Mouse (Mus musculus) midbrain, embryonic 14.5 days (tissue): ENCODE measurements around the gene Bod1. TPM values are rescaled to one million over a fixed set of nuclear protein-coding genes. Genes with fewer than 3 reads are reported as not detected.

Source experiments
- ATAC-seq: fragments of 200-750 bp; cut with Nextera tagmentation; 2 replicates; pipeline ENCODE4 v1.8.0; 2017; ENCODE audit warnings: moderate number of reproducible peaks, moderate library complexity; ENCODE audit not compliant: low FRiP score, low TSS enrichment
- DNase-seq: peaks from one replicate; pipeline ENCODE4 v3.0.0-alpha.2; 2015
- H3K27ac ChIP-seq: fragments of 300-500 bp; sonication (generic); replicated peaks from 2 replicates; pipeline ENCODE4 v1.5.1; 2014; ENCODE audit warnings: mild to moderate bottlenecking, low read depth, low read length, moderate library complexity
- H3K27me3 ChIP-seq: fragments of 300-500 bp; sonication (generic); 2 replicates; pipeline ENCODE4 v1.6.1; 2014; ENCODE audit warnings: low read length, control low read depth, mixed read lengths; ENCODE audit not compliant: control insufficient read depth, insufficient read depth
- H3K36me3 ChIP-seq: fragments of 300-500 bp; sonication (generic); 2 replicates; pipeline ENCODE4 v1.6.1; 2014; ENCODE audit warnings: low read length, control low read depth; ENCODE audit not compliant: control insufficient read depth, insufficient read depth
- H3K4me1 ChIP-seq: fragments of 300-500 bp; sonication (generic); 2 replicates; pipeline ENCODE4 v1.6.1; 2014; ENCODE audit warnings: mild to moderate bottlenecking, antibody characterized with exemption, low read length, control low read depth; ENCODE audit not compliant: control insufficient read depth, insufficient read depth
- H3K4me2 ChIP-seq: fragments of 300-500 bp; sonication (generic); 2 replicates; pipeline ENCODE4 v1.6.1; 2014; ENCODE audit warnings: mild to moderate bottlenecking, low read length, moderate library complexity
- H3K4me3 ChIP-seq: fragments of 300-500 bp; sonication (generic); replicated peaks from 2 replicates; pipeline ENCODE4 v1.5.1; 2014; ENCODE audit warnings: low read depth, low read length
- H3K9ac ChIP-seq: fragments of 300-500 bp; sonication (generic); replicated peaks from 2 replicates; pipeline ENCODE4 v1.6.1; 2014; ENCODE audit warnings: mild to moderate bottlenecking, low read length, moderate library complexity
- H3K9me3 ChIP-seq: fragments of 300-500 bp; sonication (generic); 2 replicates; pipeline ENCODE4 v1.6.1; 2016; ENCODE audit warnings: low read length, control low read depth, mixed read lengths; ENCODE audit not compliant: control insufficient read depth
- WGBS: fragments of 180-500 bp; shearing (Covaris S2); extraction: QIAGEN DNeasy Blood & Tissue Kit; methylation state at CpG from one replicate; pipeline ENCODE4 v1.1.7; 2014; 5-methylcytosine and 5-hydroxymethylcytosine counted together
- polyA plus RNA-seq: library from polyadenylated mRNA; unstranded; fragments of >200 nt; fragmentation: Nextera tagmentation; extraction: Ambion mirVana; gene quantifications from 2 replicates; pipeline ENCODE4 v1.2.1, GENCODE M21; 2014

The Bod1 gene
- polyA plus RNA-seq, 1 experiment from 2014 or later: 168 TPM

DNA sequence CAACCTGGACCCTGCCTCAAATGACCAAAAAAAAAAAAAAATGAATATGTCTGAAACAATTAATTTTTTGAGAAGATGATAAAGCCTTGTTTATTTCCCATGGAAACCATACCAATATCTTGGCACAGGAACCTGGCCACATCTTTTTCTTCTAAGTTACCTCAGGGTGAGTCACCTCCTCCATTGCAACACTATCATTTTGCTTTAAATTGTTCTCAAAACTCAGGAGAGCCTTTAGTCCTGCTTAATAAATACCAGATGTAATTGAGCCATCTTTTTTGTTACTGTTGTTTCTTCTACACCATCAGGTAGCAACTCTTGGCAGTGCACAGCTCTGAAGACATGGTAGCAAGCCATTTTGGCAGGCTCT, 13.9 kb downstream of the Bod1 start:
- Histone ChIP-seq H3K4me2 (no peak overlapping the region), H3K36me3 (peaks cover 20% of the 10 kb centered on the region), H3K27ac (no peak overlapping the region), H3K4me3 (no peak overlapping the region), H3K27me3 (no peaks in the 10 kb centered on the region), H3K4me1 (no peaks in the 10 kb centered on the region), H3K9ac (no peak overlapping the region), H3K9me3 (no peaks in the 10 kb centered on the region)
- DNase-seq (no peak), ATAC-seq (no peak)

DNA sequence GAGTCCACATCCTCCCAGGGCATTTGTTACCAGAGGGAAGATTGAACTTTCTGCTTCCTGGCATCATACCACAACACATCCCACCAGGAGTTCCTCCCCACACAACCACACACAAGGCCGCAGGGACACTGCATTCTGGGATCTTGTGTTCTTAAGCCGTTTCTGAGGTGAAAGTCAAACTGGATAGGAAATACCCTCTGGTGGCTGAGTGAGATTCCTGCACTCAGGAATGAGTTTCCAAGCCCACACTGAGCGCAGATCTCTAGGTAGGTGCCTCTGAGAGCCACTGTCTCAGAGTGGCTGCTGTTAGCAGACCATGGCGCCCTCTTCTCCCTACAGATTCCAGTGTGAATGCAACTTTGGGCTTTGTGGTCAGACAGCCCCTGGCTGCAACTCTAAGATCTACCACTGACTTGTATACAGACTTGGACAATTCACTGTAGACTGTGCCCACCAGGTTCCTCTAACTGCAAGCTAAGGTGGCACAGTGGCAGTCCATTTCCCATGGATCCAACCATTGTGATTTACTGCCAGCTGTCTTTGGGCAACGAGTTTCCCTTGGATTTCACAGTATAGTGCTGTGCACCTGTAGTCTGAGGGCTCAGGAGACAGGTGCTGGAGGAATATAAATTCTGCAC, 14.4 kb downstream of the Bod1 start:
- Histone ChIP-seq H3K4me3 (no peak overlapping the region), H3K27me3 (no peaks in the 10 kb centered on the region), H3K27ac (no peak overlapping the region), H3K4me1 (no peaks in the 10 kb centered on the region), H3K4me2 (no peak overlapping the region), H3K9ac (no peak overlapping the region), H3K36me3 (peaks cover 16% of the 10 kb centered on the region), H3K9me3 (no peaks in the 10 kb centered on the region)
- 74% methylated on average over 5 of the region's 5 CpGs for WGBS
- DNase-seq: no peak
- ATAC-seq: no peak

DNA sequence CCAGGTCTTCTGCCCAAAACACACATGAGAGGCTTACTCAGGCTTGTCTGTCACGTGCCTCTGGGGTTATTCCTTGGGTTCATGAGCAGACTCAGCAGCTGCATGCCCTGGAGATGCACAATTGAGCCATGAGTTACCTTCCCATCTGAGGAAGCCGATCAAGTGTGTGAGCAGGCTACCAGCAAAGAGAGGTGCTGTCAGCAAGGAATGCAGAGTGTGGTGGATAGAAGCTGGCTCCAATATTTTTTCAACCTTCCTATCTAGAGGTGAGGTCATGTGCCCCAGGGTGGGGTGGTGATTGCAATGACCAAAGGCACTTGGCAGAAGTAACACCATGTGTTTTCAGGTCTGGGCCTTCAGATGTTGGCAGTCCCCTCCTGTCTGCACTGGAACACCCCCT, 22.2 kb downstream of the Bod1 start:
- ATAC-seq: no peak
- DNase-seq: no peak
- Histone ChIP-seq H3K4me1 (no peaks in the 10 kb centered on the region), H3K4me2 (no peak overlapping the region), H3K4me3 (no peak overlapping the region), H3K9ac (no peak overlapping the region), H3K9me3 (no peaks in the 10 kb centered on the region), H3K27me3 (no peaks in the 10 kb centered on the region), H3K36me3 (no peaks in the 10 kb centered on the region), H3K27ac (no peak overlapping the region)
- WGBS: 62% methylated on average over 2 of the region's 2 CpGs

DNA sequence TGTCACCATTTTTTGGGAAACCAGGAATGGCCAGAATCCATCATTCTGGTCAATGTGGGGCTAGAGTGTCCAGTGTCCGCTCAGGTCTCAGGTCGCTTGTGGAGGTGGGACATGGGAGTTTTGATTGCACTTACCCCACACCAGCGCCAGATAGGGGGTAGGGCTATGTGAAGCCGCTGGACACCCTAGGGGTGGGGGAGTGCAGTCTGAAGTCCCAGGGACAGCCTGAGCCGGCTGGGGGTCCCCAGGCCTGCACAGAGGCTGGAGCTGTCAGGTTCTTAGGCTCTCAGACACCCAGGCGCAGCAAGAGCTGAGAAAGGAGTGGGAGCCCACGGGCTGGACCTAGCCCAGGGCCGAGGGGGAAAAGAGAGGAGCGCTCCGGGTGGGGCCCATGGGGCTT, 24.4 kb downstream of the Bod1 start:
- peak; percentile 48; the same call in 1 of the 2 replicates for ATAC-seq
- 91% methylated on average over 10 of the region's 10 CpGs for WGBS
- Histone ChIP-seq H3K4me3 (no peak overlapping the region), H3K9me3 (no peaks in the 10 kb centered on the region), H3K27ac (no peak overlapping the region), H3K27me3 (no peaks in the 10 kb centered on the region), H3K4me1 (no peaks in the 10 kb centered on the region), H3K4me2 (no peak overlapping the region), H3K9ac (no peak overlapping the region), H3K36me3 (no peaks in the 10 kb centered on the region)
- no peak for DNase-seq

DNA sequence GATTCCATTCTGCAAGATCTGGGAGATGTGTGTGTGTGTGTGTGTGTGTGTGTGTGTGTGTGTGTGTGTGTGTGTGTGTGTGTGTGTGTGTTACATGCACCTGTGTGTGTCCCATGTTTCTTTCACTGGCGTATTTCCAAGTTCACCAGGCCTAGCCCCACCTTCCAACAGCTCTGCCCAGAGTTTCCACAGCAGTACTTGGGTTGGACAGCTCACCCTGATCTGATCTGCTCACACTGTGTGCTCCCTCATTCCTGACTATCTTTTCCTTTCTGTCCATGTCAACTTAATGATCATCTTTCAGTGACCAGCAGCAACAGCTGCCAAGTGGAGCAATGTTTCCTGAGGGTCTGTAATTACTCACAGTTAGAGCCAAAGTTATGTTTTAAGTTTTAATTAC, 25.1 kb downstream of the Bod1 start:
- DNase-seq: no peak
- WGBS: 77% methylated on average over 1 of the region's 1 CpGs
- no peaks in the 10 kb centered on the region for H3K27me3 ChIP-seq
- H3K36me3 ChIP-seq: no peaks in the 10 kb centered on the region
- no peak overlapping the region for H3K4me2 ChIP-seq
- no peak for ATAC-seq
- H3K27ac ChIP-seq: no peak overlapping the region
- no peaks in the 10 kb centered on the region for H3K4me1 ChIP-seq
- H3K4me3 ChIP-seq: no peak overlapping the region
- H3K9ac ChIP-seq: no peak overlapping the region
- no peaks in the 10 kb centered on the region for H3K9me3 ChIP-seq

DNA sequence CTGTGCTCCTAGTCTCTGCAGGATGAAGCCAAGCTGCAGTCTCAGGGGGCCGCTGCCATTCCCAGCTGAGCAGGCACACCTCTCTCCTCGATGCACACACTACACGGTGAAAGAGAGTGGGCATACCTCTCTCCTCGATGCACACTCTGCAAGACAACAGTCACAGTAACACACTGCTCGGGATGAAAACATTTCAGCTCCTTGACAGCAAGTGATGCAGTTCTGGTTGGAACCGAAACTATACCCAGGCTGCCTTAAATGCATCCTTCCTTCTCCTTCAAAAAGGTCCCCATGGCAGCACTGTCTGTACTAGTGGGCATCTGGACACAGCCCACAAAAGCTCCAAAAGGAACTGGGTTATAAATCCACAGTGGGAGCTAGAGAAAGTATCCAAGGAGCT, 28.6 kb downstream of the Bod1 start:
- DNase-seq (no peak), ATAC-seq (no peak)
- 80% methylated on average over 6 of the region's 6 CpGs for WGBS
- Histone ChIP-seq H3K36me3 (no peaks in the 10 kb centered on the region), H3K9ac (no peak overlapping the region), H3K4me1 (no peaks in the 10 kb centered on the region), H3K4me2 (no peak overlapping the region), H3K27me3 (no peaks in the 10 kb centered on the region), H3K27ac (no peak overlapping the region), H3K4me3 (no peak overlapping the region), H3K9me3 (no peaks in the 10 kb centered on the region)

DNA sequence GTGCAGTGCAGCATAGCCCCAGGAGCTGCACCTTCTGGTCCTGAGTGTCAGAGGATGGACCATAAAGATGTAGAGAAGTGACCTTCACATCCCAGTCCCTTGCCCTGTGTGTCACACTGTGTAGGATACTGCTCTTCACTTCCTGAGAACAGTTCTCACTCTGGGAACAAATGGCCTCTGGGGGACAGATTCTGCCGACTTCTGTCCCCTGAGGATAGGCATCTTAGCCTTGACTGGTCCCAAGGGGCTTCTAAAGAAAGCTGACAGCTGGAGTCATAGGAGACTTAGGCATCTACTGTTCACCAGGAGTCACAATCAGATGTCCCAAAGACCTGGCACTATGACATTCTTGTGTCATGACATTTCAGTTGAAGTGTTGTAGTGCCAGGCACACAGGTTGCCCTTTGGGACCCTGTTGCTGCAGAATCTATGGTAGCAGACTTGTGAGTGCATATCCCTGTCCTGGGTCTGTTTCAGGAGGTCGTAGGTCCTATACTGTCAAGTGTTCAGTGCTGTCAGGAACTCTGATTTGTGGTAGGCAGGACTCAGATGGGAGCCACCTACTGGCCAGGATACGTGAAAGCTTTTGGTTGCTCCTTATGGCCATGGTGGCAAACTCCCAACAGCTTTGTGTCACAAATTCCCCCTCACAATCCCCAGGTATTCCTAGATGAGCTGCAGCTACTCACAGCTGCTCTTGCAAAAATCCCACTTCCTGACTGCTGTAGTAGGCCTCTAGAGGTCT, 30.4 kb downstream of the Bod1 start:
- DNase-seq (peak; percentile 15), ATAC-seq (no peak)
- no peaks in the 10 kb centered on the region for H3K4me1 ChIP-seq
- H3K9me3 ChIP-seq: no peaks in the 10 kb centered on the region
- H3K36me3 ChIP-seq: no peaks in the 10 kb centered on the region
- H3K4me3 ChIP-seq: no peak overlapping the region
- no peaks in the 10 kb centered on the region for H3K27me3 ChIP-seq
- H3K27ac ChIP-seq: no peak overlapping the region
- no peak overlapping the region for H3K9ac ChIP-seq
- H3K4me2 ChIP-seq: no peak overlapping the region
- 50% methylated on average over 3 of the region's 3 CpGs for WGBS

DNA sequence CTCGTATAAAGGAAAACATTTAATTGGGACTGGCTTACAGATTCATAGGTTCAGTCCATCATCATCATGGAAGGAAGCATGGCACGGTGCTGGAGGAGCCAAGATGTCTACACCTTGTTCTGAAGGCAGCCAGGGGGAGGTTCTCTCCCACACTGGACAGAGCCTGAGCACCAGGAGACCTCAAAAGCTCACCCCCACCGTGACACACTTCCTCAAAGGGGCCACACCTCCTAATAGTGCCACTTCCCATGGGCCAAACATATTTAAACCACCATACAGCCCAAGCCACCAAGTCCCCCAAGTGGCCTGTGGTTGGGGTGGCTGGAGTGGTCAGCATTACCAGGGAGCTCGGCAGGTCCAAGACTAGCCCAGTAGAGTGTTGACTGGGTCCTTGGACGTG, 31.5 kb downstream of the Bod1 start:
- Histone ChIP-seq H3K9ac (no peak overlapping the region), H3K27ac (no peak overlapping the region), H3K27me3 (no peaks in the 10 kb centered on the region), H3K4me1 (no peaks in the 10 kb centered on the region), H3K9me3 (no peaks in the 10 kb centered on the region), H3K36me3 (no peaks in the 10 kb centered on the region), H3K4me3 (no peak overlapping the region), H3K4me2 (no peak overlapping the region)
- no peak for ATAC-seq
- no peak for DNase-seq
- WGBS: 79% methylated on average over 5 of the region's 5 CpGs

DNA sequence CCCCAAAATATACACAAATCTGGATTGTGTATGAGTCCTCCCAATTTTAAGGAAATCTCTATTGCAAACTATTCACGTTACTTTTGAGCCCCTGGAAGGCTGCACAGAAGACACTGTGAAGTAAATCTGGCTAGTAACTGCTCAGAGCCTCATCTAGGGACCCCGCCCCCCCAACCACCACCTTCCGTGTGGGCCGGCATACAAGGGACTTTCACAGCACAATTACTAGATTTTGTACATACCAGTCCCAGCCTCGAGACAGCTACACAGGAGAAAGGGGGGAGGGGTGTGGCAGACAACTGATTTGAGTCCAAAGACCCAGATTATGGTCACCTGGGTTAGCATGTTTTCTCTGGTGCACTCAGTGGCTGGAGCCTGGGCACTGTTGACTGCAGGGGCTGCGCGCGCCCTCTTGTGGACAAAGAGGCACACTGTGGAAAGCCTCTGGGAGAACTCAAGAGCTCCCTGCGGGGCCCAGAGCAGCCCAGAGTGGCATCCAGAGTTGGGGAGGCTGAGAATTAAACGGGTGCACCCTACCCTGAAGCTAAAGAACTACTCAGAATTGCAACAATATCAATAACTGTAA, 33.8 kb downstream of the Bod1 start:
- Histone ChIP-seq H3K27me3 (no peaks in the 10 kb centered on the region), H3K27ac (no peak overlapping the region), H3K4me3 (no peak overlapping the region), H3K9ac (no peak overlapping the region), H3K4me1 (no peaks in the 10 kb centered on the region), H3K9me3 (no peaks in the 10 kb centered on the region), H3K4me2 (no peak overlapping the region), H3K36me3 (no peaks in the 10 kb centered on the region)
- DNase-seq (peak; percentile 88), ATAC-seq (peak; percentile 71; the same call in 1 of the 2 replicates)
- 30% methylated on average over 10 of the region's 10 CpGs for whole genome bisulfite sequencing
